Mouse (Mus musculus) heart, embryonic 16.5 days (tissue): ENCODE results near the gene Ppp4r3a. TPM values are rescaled to one million over a fixed set of nuclear protein-coding genes. Genes with fewer than 3 reads are reported as not detected.

Experiments
- ATAC-seq: fragments of 200-750 bp; cut with Nextera tagmentation; replicated peaks from 2 replicates; pipeline ENCODE4 v1.8.0; 2017; ENCODE audit warnings: moderate number of reproducible peaks; ENCODE audit not compliant: insufficient read depth, low FRiP score; ENCODE audit errors: extremely low read depth
- H3K27ac ChIP-seq: fragments of 300-500 bp; sonication (generic); 2 replicates; pipeline ENCODE4 v1.5.1; 2014; ENCODE audit warnings: mild to moderate bottlenecking, low read length, control low read depth, moderate library complexity
- H3K27me3 ChIP-seq: fragments of 300-500 bp; sonication (generic); 2 replicates; pipeline ENCODE4 v1.6.1; 2014; ENCODE audit warnings: low read length, mixed read lengths; ENCODE audit not compliant: control insufficient read depth, insufficient read depth
- H3K36me3 ChIP-seq: fragments of 300-500 bp; sonication (generic); 2 replicates; pipeline ENCODE4 v1.6.1; 2014; ENCODE audit not compliant: control insufficient read depth, insufficient read depth
- H3K4me1 ChIP-seq: fragments of 300-500 bp; sonication (generic); 2 replicates; pipeline ENCODE4 v1.6.1; 2014; ENCODE audit warnings: low read length, mixed read lengths; ENCODE audit not compliant: control insufficient read depth, insufficient read depth
- H3K4me2 ChIP-seq: fragments of 300-500 bp; sonication (generic); 2 replicates; pipeline ENCODE4 v1.6.1; 2014; ENCODE audit warnings: low read depth, mild to moderate bottlenecking, control low read depth, low read length
- H3K4me3 ChIP-seq: fragments of 300-500 bp; sonication (generic); 2 replicates; pipeline ENCODE4 v1.5.1; 2014; ENCODE audit warnings: mild to moderate bottlenecking, control low read depth, low read length
- H3K9ac ChIP-seq: fragments of 300-500 bp; sonication (generic); 2 replicates; pipeline ENCODE4 v1.6.1; 2014; ENCODE audit warnings: low read length, control low read depth
- H3K9me3 ChIP-seq: fragments of 300-500 bp; sonication (generic); replicated peaks from 2 replicates; pipeline ENCODE4 v1.6.1; 2016; ENCODE audit warnings: low read length; ENCODE audit not compliant: control insufficient read depth
- WGBS: fragments of 180-500 bp; shearing (Covaris S2); extraction: QIAGEN DNeasy Blood & Tissue Kit; methylation state at CpG from one replicate; pipeline ENCODE4 v1.1.7; 2014; 5-methylcytosine and 5-hydroxymethylcytosine counted together
- polyA plus RNA-seq: library from polyadenylated mRNA; unstranded; fragments of >200 nt; fragmentation: Nextera tagmentation; extraction: Ambion mirVana; gene quantifications from 2 replicates; pipeline ENCODE4 v1.2.1, GENCODE M21; 2015

Gene Ppp4r3a
- polyA plus RNA-seq, 1 experiment from 2014 or later, result 25.8 TPM

DNA sequence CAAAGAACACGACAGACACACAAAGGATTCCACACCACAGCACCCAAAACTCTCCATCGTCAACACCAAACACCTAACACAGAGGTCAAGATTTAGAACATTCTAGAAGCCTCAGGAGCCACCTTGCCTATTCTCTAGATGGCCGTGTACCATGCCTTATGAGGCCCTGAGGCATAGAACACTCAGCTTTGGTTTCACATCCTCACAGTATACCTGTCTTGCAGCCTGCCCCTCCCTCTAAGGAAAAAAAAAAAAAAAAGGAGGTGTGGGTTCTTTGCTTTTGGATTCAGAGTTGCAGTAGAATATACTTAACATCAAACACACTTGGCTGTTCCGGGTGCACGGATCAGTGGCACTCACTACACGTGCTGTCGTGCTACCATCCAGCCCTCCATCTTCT, 72.5 kb downstream of the Ppp4r3a start:
- no peak for ATAC-seq
- Histone ChIP-seq H3K9me3 (no peaks in the 10 kb centered on the region), H3K4me1 (peaks cover 24% of the 10 kb centered on the region), H3K4me3 (no peak overlapping the region), H3K4me2 (no peak overlapping the region), H3K27me3 (peaks cover 2% of the 10 kb centered on the region; the same call in 1 of the 2 replicates), H3K9ac (no peak overlapping the region), H3K36me3 (no peaks in the 10 kb centered on the region), H3K27ac (no peak overlapping the region)
- 82% methylated on average over 7 of the region's 7 CpGs for WGBS

GRCm38 (mm10) chr12:101010148-101010920, 73.2 kb downstream of the Ppp4r3a start:
- Histone ChIP-seq H3K4me2 (no peak overlapping the region), H3K27ac (no peak overlapping the region), H3K9me3 (no peaks in the 10 kb centered on the region), H3K36me3 (no peaks in the 10 kb centered on the region), H3K27me3 (peaks cover 2% of the 10 kb centered on the region; the same call in 1 of the 2 replicates), H3K4me3 (no peak overlapping the region), H3K9ac (no peak overlapping the region), H3K4me1 (peaks cover 24% of the 10 kb centered on the region)
- no peak for ATAC-seq
- WGBS, result 55% methylated on average over 10 of the region's 10 CpGs

DNA sequence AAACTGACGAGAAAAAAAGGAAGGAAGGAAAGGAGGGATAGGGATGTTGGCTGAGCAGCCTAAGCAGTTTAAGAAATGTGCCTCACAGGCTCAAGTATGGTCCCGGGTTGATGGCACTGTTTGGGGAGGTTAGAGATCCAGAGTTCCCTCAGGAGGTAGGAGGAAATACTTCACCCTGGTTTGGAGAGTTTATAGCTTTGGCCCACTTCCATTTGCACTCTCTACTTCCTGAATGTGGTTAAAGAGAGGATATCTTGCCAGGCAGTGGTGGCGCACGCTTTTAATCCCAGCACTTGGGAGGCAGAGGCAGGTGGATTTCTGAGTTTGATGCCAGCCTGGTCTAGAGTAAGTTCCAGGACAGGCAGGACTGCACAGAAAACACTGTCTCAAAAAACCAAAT, 74.3 kb downstream of the Ppp4r3a start:
- Histone ChIP-seq H3K9ac (no peak overlapping the region), H3K36me3 (no peaks in the 10 kb centered on the region), H3K27ac (no peak overlapping the region), H3K4me2 (no peak overlapping the region), H3K4me3 (no peak overlapping the region), H3K9me3 (no peaks in the 10 kb centered on the region), H3K27me3 (peaks cover 2% of the 10 kb centered on the region; the same call in 1 of the 2 replicates), H3K4me1 (peaks cover 24% of the 10 kb centered on the region)
- ATAC-seq, result no peak
- WGBS, result 80% methylated on average over 4 of the region's 4 CpGs

DNA sequence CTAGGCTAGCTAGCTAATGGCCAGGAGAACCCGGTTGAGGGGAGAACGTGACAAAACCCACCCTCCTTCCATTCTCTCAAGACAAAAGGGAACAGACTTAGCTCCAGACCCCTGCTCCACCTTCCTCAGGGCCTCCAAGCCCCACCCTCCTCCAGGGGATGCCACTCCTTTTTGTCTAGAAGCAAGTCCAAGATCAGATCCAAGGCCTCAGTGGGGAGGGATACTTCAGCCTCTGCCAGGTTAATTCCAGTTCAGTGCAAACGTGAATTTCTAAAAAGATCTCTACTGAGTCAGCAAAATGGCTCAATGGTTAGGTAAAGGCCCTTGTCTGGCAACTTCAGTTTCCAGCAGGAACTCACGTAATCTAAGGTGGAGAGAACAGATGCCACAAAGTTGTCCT, 74.9 kb downstream of the Ppp4r3a start:
- Histone ChIP-seq H3K36me3 (no peaks in the 10 kb centered on the region), H3K4me1 (peaks cover 24% of the 10 kb centered on the region), H3K9ac (no peak overlapping the region), H3K9me3 (no peaks in the 10 kb centered on the region), H3K4me2 (no peak overlapping the region), H3K27me3 (peaks cover 2% of the 10 kb centered on the region; the same call in 1 of the 2 replicates), H3K4me3 (no peak overlapping the region), H3K27ac (0 out of 2 replicates have a peak overlapping the region, but pooled peaks have one; percentile 12)
- no peak for ATAC-seq
- WGBS, result 48% methylated on average over 4 of the region's 4 CpGs

- ATAC-seq, result peak; percentile 42; the same call in 1 of the 2 replicates
- Histone ChIP-seq H3K27ac (0 out of 2 replicates have a peak overlapping the region, but pooled peaks have one; percentile 12), H3K36me3 (no peaks in the 10 kb centered on the region), H3K4me2 (no peak overlapping the region; the same call in 1 of the 2 replicates), H3K4me3 (no peak overlapping the region), H3K27me3 (peaks cover 2% of the 10 kb centered on the region; the same call in 1 of the 2 replicates), H3K9ac (no peak overlapping the region), H3K9me3 (no peaks in the 10 kb centered on the region), H3K4me1 (peaks cover 24% of the 10 kb centered on the region)
- 38% methylated on average over 10 of the region's 10 CpGs for WGBS
Measured at GRCm38 (mm10) chr12:101007968-101008481, 75.5 kb downstream of the Ppp4r3a start.

DNA sequence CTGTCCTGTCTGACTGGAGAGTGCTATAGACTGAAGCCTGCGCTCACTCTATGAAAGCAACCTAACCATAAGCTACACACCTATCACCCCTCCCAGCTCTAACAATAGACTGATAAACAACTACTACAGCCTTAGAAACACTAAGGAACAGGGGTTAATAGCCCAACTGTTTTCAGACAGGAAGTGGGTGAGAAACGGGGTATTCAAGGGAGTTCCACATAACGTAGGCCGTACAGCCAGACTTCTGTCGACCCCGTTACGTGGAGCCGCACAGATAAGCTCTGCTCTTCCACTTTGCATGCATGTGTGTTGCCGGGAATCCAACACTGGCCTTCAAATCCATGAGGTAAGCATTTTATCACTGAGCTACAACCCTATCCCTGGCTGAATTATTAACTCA, 76.1 kb downstream of the Ppp4r3a start:
- no peak for ATAC-seq
- Histone ChIP-seq H3K9ac (no peak overlapping the region), H3K4me1 (peaks cover 20% of the 10 kb centered on the region), H3K27ac (no peak overlapping the region), H3K4me3 (no peak overlapping the region), H3K4me2 (no peak overlapping the region), H3K36me3 (no peaks in the 10 kb centered on the region), H3K27me3 (no peaks in the 10 kb centered on the region; the same call in 1 of the 2 replicates), H3K9me3 (no peaks in the 10 kb centered on the region)
- WGBS, result 49% methylated on average over 9 of the region's 9 CpGs

DNA sequence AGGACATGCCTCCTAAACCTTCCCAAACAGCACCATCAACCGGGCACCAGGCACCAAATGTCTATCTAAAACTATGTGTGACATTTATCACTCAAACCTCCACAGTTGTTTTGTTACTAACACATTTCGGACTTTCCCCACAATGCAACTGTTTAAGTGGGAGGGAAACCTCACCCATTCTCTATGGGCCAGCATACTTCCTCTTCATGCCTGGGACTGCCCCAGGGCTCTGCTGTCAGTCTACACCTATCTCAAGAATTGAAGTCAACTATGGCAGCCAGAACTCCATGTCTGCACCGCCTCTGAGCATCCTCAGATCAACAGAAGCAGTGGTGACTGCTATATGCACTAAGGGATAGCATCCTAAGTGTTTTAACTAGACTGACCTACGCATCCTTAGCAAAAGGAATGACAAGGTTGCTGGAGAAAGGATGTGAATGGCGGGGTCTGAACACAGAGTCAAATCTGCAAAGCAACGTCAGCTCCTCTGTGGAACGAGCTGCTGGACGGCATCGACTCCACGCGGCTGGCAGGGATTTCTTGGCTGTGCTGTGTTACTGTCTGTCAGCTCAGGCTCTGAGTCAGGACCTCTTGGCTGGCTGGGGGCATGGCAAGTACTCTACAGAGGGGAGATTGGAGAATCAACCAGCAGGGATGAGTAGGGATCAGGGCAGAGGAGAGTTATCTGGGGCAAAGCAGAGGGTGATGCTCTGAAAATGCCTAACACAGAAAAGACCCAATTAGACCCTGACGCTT, 77.7 kb downstream of the Ppp4r3a start:
- Histone ChIP-seq H3K4me3 (no peak overlapping the region), H3K4me1 (peaks cover 14% of the 10 kb centered on the region), H3K27ac (no peak overlapping the region), H3K4me2 (no peak overlapping the region), H3K36me3 (no peaks in the 10 kb centered on the region), H3K9me3 (no peaks in the 10 kb centered on the region), H3K9ac (no peak overlapping the region), H3K27me3 (no peaks in the 10 kb centered on the region; the same call in 1 of the 2 replicates)
- ATAC-seq, result no peak
- 73% methylated on average over 12 of the region's 12 CpGs for WGBS

DNA sequence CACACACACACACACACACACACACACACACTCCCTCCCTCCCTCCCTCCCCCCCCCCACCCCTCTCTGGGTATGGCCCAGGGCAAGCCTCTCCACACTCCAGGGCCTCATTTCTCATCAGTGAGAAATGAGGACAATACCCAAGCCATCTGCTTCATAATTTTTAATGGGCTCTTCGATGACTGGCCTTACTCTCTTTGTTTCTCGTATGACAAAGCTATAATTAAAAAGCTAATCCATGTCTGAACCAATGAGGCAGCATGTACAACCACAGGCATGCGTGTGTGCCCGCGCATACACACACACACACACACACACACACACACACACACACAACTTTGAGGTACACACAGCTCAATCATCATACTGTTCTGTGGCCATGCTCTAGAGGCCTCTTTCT, 78.5 kb downstream of the Ppp4r3a start:
- Histone ChIP-seq H3K4me1 (peaks cover 10% of the 10 kb centered on the region), H3K9ac (no peak overlapping the region), H3K36me3 (no peaks in the 10 kb centered on the region), H3K27me3 (no peaks in the 10 kb centered on the region; the same call in 1 of the 2 replicates), H3K4me3 (no peak overlapping the region), H3K4me2 (no peak overlapping the region), H3K9me3 (no peaks in the 10 kb centered on the region), H3K27ac (no peak overlapping the region)
- no peak for ATAC-seq
- 97% methylated on average over 5 of the region's 5 CpGs for WGBS
